Mouse (Mus musculus) CH12.LX (cell line): ENCODE measurements around the gene Ccr1l1.

Experiments
- BHLHE40 ChIP-seq: IDR thresholded peaks from 2 replicates; pipeline ENCODE4 v1.6.1; 2011; ENCODE audit warnings: mild to moderate bottlenecking, low read depth, low read length, improper control_type of control experiment
- CHD1 ChIP-seq: IDR thresholded peaks from 2 replicates; pipeline ENCODE4 v1.6.1; 2012; ENCODE audit warnings: low read depth, low read length, improper control_type of control experiment, inconsistent platforms
- CHD2 ChIP-seq: IDR thresholded peaks from 2 replicates; pipeline ENCODE4 v1.6.1; 2011; ENCODE audit warnings: low read length, improper control_type of control experiment
- CTCF ChIP-seq, 2 experiments: IDR thresholded peaks in 1 of 2; conservative IDR thresholded peaks in 1 of 2; 2 replicates each; pipeline ENCODE4 v1.5.1; 2011 to 2012; ENCODE audit warnings: low read depth in 2 of 2, low read length in 2 of 2, improper control_type of control experiment in 1 of 2, inconsistent platforms in 1 of 2, mild to moderate bottlenecking in 1 of 2, moderate library complexity in 1 of 2
- ELF1 ChIP-seq: IDR thresholded peaks from 2 replicates; pipeline ENCODE4 v1.6.1; 2014; ENCODE audit warnings: low read depth, mild to moderate bottlenecking, inconsistent platforms, low read length, improper control_type of control experiment
- MAX ChIP-seq: IDR thresholded peaks from 2 replicates; pipeline ENCODE4 v1.6.1; 2011; ENCODE audit warnings: low read length, improper control_type of control experiment
- NRF1 ChIP-seq: IDR thresholded peaks from 2 replicates; pipeline ENCODE4 v1.6.1; 2014; ENCODE audit warnings: low read depth, mild to moderate bottlenecking, inconsistent platforms, low read length, improper control_type of control experiment, moderate library complexity
- PAX5 ChIP-seq: IDR thresholded peaks from 2 replicates; pipeline ENCODE4 v1.6.1; 2012; ENCODE audit warnings: low read length, inconsistent platforms, mixed read lengths
- POLR2A ChIP-seq: IDR thresholded peaks from 2 replicates; pipeline ENCODE4 v1.6.1; 2011; ENCODE audit warnings: low read depth, mild to moderate bottlenecking, improper control_type of control experiment, low read length
- USF1 ChIP-seq: IDR thresholded peaks from 2 replicates; pipeline ENCODE4 v1.6.1; 2014; ENCODE audit warnings: low read depth, mild to moderate bottlenecking, inconsistent platforms, low read length, improper control_type of control experiment
- ZC3H11A ChIP-seq: IDR thresholded peaks from 2 replicates; pipeline ENCODE4 v1.6.1; 2012; ENCODE audit warnings: low read depth, mild to moderate bottlenecking, inconsistent platforms, low read length, improper control_type of control experiment
- ZNF384 ChIP-seq: IDR thresholded peaks from 2 replicates; pipeline ENCODE4 v1.6.1; 2012; ENCODE audit warnings: low read depth, low read length, improper control_type of control experiment, inconsistent platforms

DNA sequence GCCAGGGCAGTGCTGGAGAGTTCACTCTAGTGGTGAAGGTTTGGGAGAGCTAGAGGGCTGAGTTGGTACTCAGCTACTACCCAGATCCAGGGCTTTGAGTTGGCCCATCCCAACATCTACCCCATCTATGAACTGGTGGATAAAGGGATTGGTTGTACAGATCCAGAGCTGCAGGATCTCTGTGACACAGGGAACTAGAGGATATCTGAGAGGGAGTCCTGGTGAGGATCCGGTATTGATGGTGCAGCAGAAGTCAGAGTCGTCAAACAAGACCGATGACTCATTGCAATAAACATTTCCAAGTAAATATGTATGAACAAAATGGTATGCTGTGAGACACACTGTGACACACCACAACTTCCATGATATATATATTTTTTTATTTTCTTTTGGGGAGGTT, 47.3 kb downstream of the Ccr1l1 start:
- TF ChIP-seq CHD2 (no peak), ELF1 (no peak), MAX (no peak), CTCF (conservative IDR thresholded peaks at IDR 0.05 in 1 of 2, IDR thresholded peaks at IDR 0.05 in 1 of 2; ENCODE audit: low read depth in 2 of 2, low read length in 2 of 2) (no peak), USF1 (no peak), NRF1 (no peak), ZC3H11A (no peak), POLR2A (no peak), ZNF384 (no peak), PAX5 (no peak), CHD1 (no peak), BHLHE40 (no peak)
